In the genomic region with DNA sequence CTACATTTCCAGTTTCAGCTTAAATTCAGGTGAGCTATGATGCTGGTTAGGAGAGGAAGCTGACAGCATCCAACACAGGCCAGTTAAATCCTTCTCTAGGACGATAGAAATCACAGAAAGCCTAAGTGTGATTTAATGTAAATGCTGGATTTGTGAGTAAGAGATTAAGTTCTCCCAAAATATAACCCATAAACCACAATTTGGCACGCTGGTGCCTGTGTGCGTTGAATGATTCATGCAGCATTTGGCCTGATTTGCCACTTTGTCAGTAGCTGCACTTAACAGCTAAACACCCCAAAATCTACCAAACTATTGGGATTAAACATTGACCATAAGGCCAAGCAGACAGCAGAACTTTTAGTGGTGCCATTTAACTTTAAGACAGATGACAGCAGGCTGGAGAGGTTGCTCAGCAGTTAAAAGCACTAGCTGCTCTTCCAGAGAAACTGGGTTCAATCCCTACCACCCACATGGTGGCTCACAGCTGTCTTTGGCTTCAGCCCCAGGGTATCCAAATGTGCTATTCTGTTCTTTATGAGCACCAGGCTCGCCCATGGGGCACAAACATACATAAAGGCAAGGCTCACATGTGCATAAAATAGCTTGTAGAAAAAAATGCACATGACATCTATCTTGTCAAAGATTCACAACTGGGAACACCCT, we compare ENCODE assay signal across 20 mouse cellular contexts.
DNase-seq lines count a peak whose midpoint lies in the region; ATAC-seq lines count a peak whose summit lies in the region.
"Had no signal": no experiment of that assay in that cellular context is flagged by ENCODE, and none has a peak within 500 bp of the region (broad histone marks: within the 10 kb centered on the region; RNA-seq: fewer than 3 reads in every experiment).

No protein-coding gene starts in this region.

- H3K9me3 ChIP-seq in kidney, embryonic 14.5 days (ENCODE audit: control insufficient read depth, low read length), result no peaks in the 10 kb centered on the region
- H3K9me3 ChIP-seq: embryonic facial prominence, embryonic 15.5 days; heart, embryonic 13.5 days; liver, embryonic 12.5 days; lung, embryonic 15.5 days; stomach, embryonic 15.5 days had no signal

- no peaks in the 10 kb centered on the region for H3K36me3 ChIP-seq in kidney, embryonic 14.5 days (ENCODE audit: control insufficient read depth, insufficient read depth, low read length)
- H3K36me3 ChIP-seq: embryonic facial prominence, embryonic 15.5 days; heart, embryonic 13.5 days; liver, embryonic 12.5 days; lung, embryonic 15.5 days; stomach, embryonic 15.5 days had no signal

- H3K9ac ChIP-seq in kidney, embryonic 14.5 days (ENCODE audit: low read depth, low read length), result no peak overlapping the region
- H3K9ac ChIP-seq: embryonic facial prominence, embryonic 15.5 days; heart, embryonic 13.5 days; liver, embryonic 12.5 days; lung, embryonic 15.5 days; stomach, embryonic 15.5 days had no signal

- no peak for DNase-seq in frontal cortex, postnatal 10 days (ENCODE audit: low spot score in 2 of 2)
- DNase-seq in 3134 (ENCODE audit: extremely low read depth, insufficient read length, low spot score), result peak; percentile 21
- peak; percentile 19 for DNase-seq in fat pad, adult 2 months (ENCODE audit: extremely low read depth, low read depth, low spot score)
- peak; percentile 8 to 39 for DNase-seq in left cerebral cortex, adult 8-10 months (ENCODE audit: low spot score in 2 of 2)
- DNase-seq in adrenal gland, adult 2 months, result no peak
- DNase-seq: B cell, adult 2 months; cerebellum, adult 2 months; midbrain, embryonic 14.5 days; thymus, postnatal 25 days had no signal

- H3K27me3 ChIP-seq in kidney, embryonic 14.5 days (ENCODE audit: control insufficient read depth, insufficient read depth, low read length), result no peaks in the 10 kb centered on the region
- H3K27me3 ChIP-seq: heart, embryonic 13.5 days; liver, embryonic 12.5 days; lung, embryonic 15.5 days; stomach, embryonic 15.5 days had no signal

- no peak overlapping the region for H3K4me3 ChIP-seq in kidney, embryonic 14.5 days (ENCODE audit: low read length)
- H3K4me3 ChIP-seq: embryonic facial prominence, embryonic 15.5 days; heart, embryonic 13.5 days; liver, embryonic 12.5 days; lung, embryonic 15.5 days; stomach, embryonic 15.5 days had no signal

- H3K27ac ChIP-seq in kidney, embryonic 14.5 days (ENCODE audit: low read depth, low read length), result no peak overlapping the region
- H3K27ac ChIP-seq: embryonic facial prominence, embryonic 15.5 days; heart, embryonic 13.5 days; kidney, postnatal 0 days; liver, embryonic 12.5 days; lung, embryonic 15.5 days; stomach, embryonic 15.5 days had no signal

- peak; percentile 72 for ATAC-seq in frontal cortex, adult (ENCODE audit: low TSS enrichment)
- no peak for ATAC-seq in cerebellum, adult (ENCODE audit: insufficient number of reproducible peaks, low FRiP score, low TSS enrichment)
- no peak for ATAC-seq in kidney, embryonic 14.5 days (ENCODE audit: low FRiP score, low TSS enrichment)
- ATAC-seq: forebrain, embryonic 16.5 days; inflammation-experienced regulatory T-cells, adult 6 months; liver, embryonic 12.5 days had no signal

- H3K4me1 ChIP-seq in kidney, embryonic 14.5 days (ENCODE audit: control insufficient read depth, insufficient read depth, low read length), result no peaks in the 10 kb centered on the region
- H3K4me1 ChIP-seq: embryonic facial prominence, embryonic 15.5 days; liver, embryonic 12.5 days; lung, embryonic 15.5 days; stomach, embryonic 15.5 days had no signal

- WGBS in kidney, embryonic 14.5 days, result 78% methylated on average over 4 of the region's 4 CpGs

- H3K4me2 ChIP-seq in kidney, embryonic 14.5 days (replicated peaks; ENCODE audit: low read depth, low read length), result no peak overlapping the region
- H3K4me2 ChIP-seq: embryonic facial prominence, embryonic 15.5 days; heart, embryonic 13.5 days; liver, embryonic 12.5 days; lung, embryonic 15.5 days; stomach, embryonic 15.5 days had no signal

Comparison
In these comparisons a context has a peak if more than half of its experiments do, and no peak if none do; other contexts are left out.
1. DNase-seq: peak in 3134 (single experiment), fat pad, adult 2 months (single experiment) and left cerebral cortex, adult 8-10 months (2 of 2); none in frontal cortex, postnatal 10 days (0 of 2) and adrenal gland, adult 2 months (single experiment).